Mouse (Mus musculus) liver, adult 2 months (tissue): ENCODE data around the gene Tas2r138. TPM values are rescaled to one million over a fixed set of nuclear protein-coding genes. Genes with fewer than 3 reads are reported as not detected.

ENCODE experiments used
- DNase-seq: peaks from one replicate; pipeline ENCODE4 v3.0.0-alpha.2; 2011; ENCODE audit warnings: low read depth, low spot score; ENCODE audit errors: extremely low read depth
- H3K27ac ChIP-seq: fragments of 200-500 bp; replicated peaks from 2 replicates; pipeline ENCODE4 v1.5.1; 2012; ENCODE audit warnings: low read depth, mild to moderate bottlenecking, control low read depth, inconsistent platforms, low read length; ENCODE audit not compliant: insufficient read depth
- H3K27me3 ChIP-seq: fragments of 200-500 bp; 2 replicates; pipeline ENCODE4 v1.6.1; 2012; ENCODE audit warnings: mild to moderate bottlenecking, moderate library complexity, low read length, inconsistent platforms; ENCODE audit not compliant: control insufficient read depth, insufficient read depth
- H3K36me3 ChIP-seq: fragments of 200-500 bp; 2 replicates; pipeline ENCODE4 v1.6.1; 2012; ENCODE audit warnings: low read length, inconsistent platforms; ENCODE audit not compliant: control insufficient read depth, insufficient read depth
- H3K4me1 ChIP-seq: fragments of 200-500 bp; 2 replicates; pipeline ENCODE4 v1.6.1; 2011; ENCODE audit warnings: low read length; ENCODE audit not compliant: control insufficient read depth, insufficient read depth
- H3K4me3 ChIP-seq: fragments of 200-500 bp; 2 replicates; pipeline ENCODE4 v1.5.1; 2011; ENCODE audit warnings: low read depth, mild to moderate bottlenecking, control low read depth, low read length, moderate library complexity; ENCODE audit not compliant: insufficient read depth
- H3K79me2 ChIP-seq: fragments of 200-500 bp; 2 replicates; pipeline ENCODE4 v1.6.1; 2012; ENCODE audit warnings: inconsistent platforms, mild to moderate bottlenecking, low read length, moderate library complexity; ENCODE audit not compliant: control insufficient read depth, insufficient read depth
- H3K9ac ChIP-seq: fragments of 200-500 bp; 2 replicates; pipeline ENCODE4 v1.6.1; 2012; ENCODE audit warnings: low read depth, mild to moderate bottlenecking, control low read depth, inconsistent platforms, low read length
- CTCF ChIP-seq: fragments of 200-500 bp; IDR thresholded peaks from 2 replicates; pipeline ENCODE4 v1.5.1; 2011; ENCODE audit warnings: low read depth, low read length, control low read depth
- POLR2A ChIP-seq: fragments of 200-500 bp; IDR thresholded peaks from 2 replicates; pipeline ENCODE4 v1.6.1; 2011; ENCODE audit warnings: low read length, control low read depth; ENCODE audit not compliant: insufficient read depth; ENCODE audit errors: extremely low read depth
- WGBS: fragments of 180-500 bp; shearing (Covaris S2); methylation state at CpG from one replicate; pipeline ENCODE4 v1.1.7; 2018; 5-methylcytosine and 5-hydroxymethylcytosine counted together
- polyA plus RNA-seq: library from polyadenylated mRNA; depleted of rRNA; stranded (reverse); fragments of >200 nt; gene quantifications from 2 replicates; pipeline ENCODE4 v1.2.3, GENCODE M21; 2012
- total RNA-seq: library from RNA; depleted of rRNA; stranded (reverse); fragments of >200 nt; gene quantifications from 2 replicates; pipeline ENCODE4 v1.2.3, GENCODE M21; 2014

The Tas2r138 gene
- total and polyA plus RNA-seq, 2 experiments, result 0.15 TPM; not detected in 1

- TF ChIP-seq CTCF (no peak), POLR2A (no peak)
- H3K9ac ChIP-seq, result peak overlapping the region; percentile 94
- no peaks in the 10 kb centered on the region for H3K36me3 ChIP-seq
- peak; percentile 94 for DNase-seq
- no peaks in the 10 kb centered on the region; the same call in 1 of the 2 replicates for H3K79me2 ChIP-seq
- H3K4me3 ChIP-seq, result peak overlapping the region; percentile 71
- peaks cover 2% of the 10 kb centered on the region; the same call in 1 of the 2 replicates for H3K4me1 ChIP-seq
- no peaks in the 10 kb centered on the region for H3K27me3 ChIP-seq
- 24% methylated on average over 6 of the region's 6 CpGs for WGBS
- H3K27ac ChIP-seq, result peak overlapping the region; percentile 99
These were observed 22.4 kb upstream of the Tas2r138 start for GRCm38 (mm10) chr6:40635559-40635958.

GRCm38 (mm10) chr6:40634640-40635071, 21.5 kb upstream of the Tas2r138 start:
- Histone ChIP-seq H3K4me3 (peak overlapping the region; percentile 71), H3K27ac (peak overlapping the region; percentile 99), H3K9ac (peak overlapping the region; percentile 70), H3K79me2 (no peaks in the 10 kb centered on the region; the same call in 1 of the 2 replicates), H3K27me3 (no peaks in the 10 kb centered on the region), H3K4me1 (peaks cover 2% of the 10 kb centered on the region; the same call in 1 of the 2 replicates), H3K36me3 (no peaks in the 10 kb centered on the region)
- WGBS, result 11% methylated on average over 1 of the region's 1 CpGs
- peak; percentile 95 for DNase-seq
- TF ChIP-seq POLR2A, result no peak

GRCm38 (mm10) chr6:40628406-40629000, 15.4 kb upstream of the Tas2r138 start, which contains the start of gene Mgam:
Mgam (plus strand) TSS chr6:40628831.
- DNase-seq, result no peak
- 80% methylated on average over 8 of the region's 8 CpGs for WGBS
- no peak within 1 kb of the TSS for H3K4me3 ChIP-seq
- H3K27ac ChIP-seq, result no peak within 1 kb of the TSS
- no peaks in the 10 kb centered on the region for H3K36me3 ChIP-seq
- H3K4me1 ChIP-seq, result peaks cover 3% of the 10 kb centered on the region; the same call in 1 of the 2 replicates
- no peaks in the 10 kb centered on the region for H3K27me3 ChIP-seq
- no peak within 1 kb of the TSS for H3K9ac ChIP-seq
- H3K79me2 ChIP-seq, result no peaks in the 10 kb centered on the region
- TF ChIP-seq POLR2A (no peak), CTCF (no peak)

- no peak overlapping the region for H3K4me3 ChIP-seq
- TF ChIP-seq POLR2A, result no peak
- no peak for TF ChIP-seq CTCF
- H3K27me3 ChIP-seq, result no peaks in the 10 kb centered on the region
- no peak overlapping the region for H3K9ac ChIP-seq
- DNase-seq, result no peak
- WGBS, result 59% methylated on average over 1 of the region's 1 CpGs
- H3K79me2 ChIP-seq, result no peaks in the 10 kb centered on the region
- no peaks in the 10 kb centered on the region for H3K36me3 ChIP-seq
- H3K27ac ChIP-seq, result no peak overlapping the region
- peaks cover 3% of the 10 kb centered on the region; the same call in 1 of the 2 replicates for H3K4me1 ChIP-seq
These were observed 13.0 kb upstream of the Tas2r138 start for GRCm38 (mm10) chr6:40626111-40626510.

GRCm38 (mm10) chr6:40617965-40618364, 4.9 kb upstream of the Tas2r138 start:
- 5% methylated on average over 2 of the region's 2 CpGs for WGBS
- no peak overlapping the region for H3K4me3 ChIP-seq
- peak; percentile 60 for DNase-seq

GRCm38 (mm10) chr6:40610244-40610643, 2.9 kb downstream of the Tas2r138 start:
- no peak for DNase-seq

More at GRCm38 (mm10) chr6:40617965-40618364, 4.9 kb upstream of the Tas2r138 start:
- no peak overlapping the region for H3K27ac ChIP-seq
- TF ChIP-seq CTCF, result peak; percentile 55
- no peak for TF ChIP-seq POLR2A
- no peak overlapping the region for H3K9ac ChIP-seq
- H3K27me3 ChIP-seq, result no peaks in the 10 kb centered on the region
- H3K79me2 ChIP-seq, result no peaks in the 10 kb centered on the region
- H3K4me1 ChIP-seq, result no peaks in the 10 kb centered on the region
- H3K36me3 ChIP-seq, result no peaks in the 10 kb centered on the region

More at GRCm38 (mm10) chr6:40610244-40610643, 2.9 kb downstream of the Tas2r138 start:
- Histone ChIP-seq H3K27ac (no peak overlapping the region), H3K4me3 (no peak overlapping the region), H3K79me2 (no peaks in the 10 kb centered on the region), H3K36me3 (no peaks in the 10 kb centered on the region), H3K4me1 (no peaks in the 10 kb centered on the region), H3K27me3 (no peaks in the 10 kb centered on the region), H3K9ac (no peak overlapping the region)
- TF ChIP-seq CTCF (no peak), POLR2A (no peak)
- WGBS, result 81% methylated on average over 8 of the region's 8 CpGs
